Mouse (Mus musculus): Measurements from ENCODE around the gene Cacnb2. TPM values are rescaled to one million over a fixed set of nuclear protein-coding genes. Genes with fewer than 3 reads are reported as not detected.

Cacnb2 gene
- 2.0 and 3.2 TPM in 2 replicates for polyA plus RNA-seq (2015; fragmentation: Nextera tagmentation; extraction: Ambion mirVana)

- Histone ChIP-seq H3K4me1 (peaks cover 11% of the 10 kb centered on the region), H3K27ac (0 out of 2 replicates have a peak within 1 kb of the TSS, but pooled peaks have one; percentile 69), H3K4me2 (peak within 1 kb of the TSS; percentile 94), H3K9ac (peak within 1 kb of the TSS; percentile 80), H3K36me3 (no peaks in the 10 kb centered on the region), H3K4me3 (peak within 1 kb of the TSS; percentile 66), H3K9me3 (no peaks in the 10 kb centered on the region), H3K27me3 (peaks cover 4% of the 10 kb centered on the region)
- no peak for ATAC-seq (ENCODE audit: insufficient number of reproducible peaks, insufficient read depth, low FRiP score, low TSS enrichment, low read depth)
- 54% methylated on average over 3 of the region's 3 CpGs for WGBS
Observed at GRCm38 (mm10) chr2:14602788-14603187, at the start of gene Cacnb2. TSS of gene Cacnb2 (plus strand) at chr2:14603088.

GRCm38 (mm10) chr2:14568020-14568419, 34.9 kb upstream of the Cacnb2 start:
- H3K4me2 ChIP-seq = no peak overlapping the region
- H3K27ac ChIP-seq = no peak overlapping the region
- H3K9me3 ChIP-seq = no peaks in the 10 kb centered on the region
- H3K36me3 ChIP-seq = no peaks in the 10 kb centered on the region
- WGBS = 23% methylated on average over 2 of the region's 2 CpGs
- H3K27me3 ChIP-seq = no peaks in the 10 kb centered on the region
- H3K4me3 ChIP-seq = no peak overlapping the region
- ATAC-seq (ENCODE audit: insufficient number of reproducible peaks, insufficient read depth, low FRiP score, low TSS enrichment, low read depth) = no peak
- no peaks in the 10 kb centered on the region for H3K4me1 ChIP-seq
- no peak overlapping the region for H3K9ac ChIP-seq

- H3K36me3 ChIP-seq = no peaks in the 10 kb centered on the region
- no peak overlapping the region for H3K27ac ChIP-seq
- H3K4me1 ChIP-seq = no peaks in the 10 kb centered on the region
- no peak overlapping the region for H3K4me3 ChIP-seq
- H3K9ac ChIP-seq = no peak overlapping the region
- H3K9me3 ChIP-seq = no peaks in the 10 kb centered on the region
- H3K4me2 ChIP-seq = no peak overlapping the region
- H3K27me3 ChIP-seq = no peaks in the 10 kb centered on the region
- ATAC-seq (ENCODE audit: insufficient number of reproducible peaks, insufficient read depth, low FRiP score, low TSS enrichment, low read depth) = no peak
Observed at GRCm38 (mm10) chr2:14571300-14571699, 31.6 kb upstream of the Cacnb2 start.

GRCm38 (mm10) chr2:14589541-14589940, 13.3 kb upstream of the Cacnb2 start:
- H3K4me2 ChIP-seq = no peak overlapping the region
- H3K4me1 ChIP-seq = no peaks in the 10 kb centered on the region
- H3K36me3 ChIP-seq = no peaks in the 10 kb centered on the region
- ATAC-seq (ENCODE audit: insufficient number of reproducible peaks, insufficient read depth, low FRiP score, low TSS enrichment, low read depth) = no peak
- no peaks in the 10 kb centered on the region for H3K27me3 ChIP-seq
- no peak overlapping the region for H3K4me3 ChIP-seq
- no peak overlapping the region for H3K9ac ChIP-seq
- H3K27ac ChIP-seq = no peak overlapping the region
- WGBS = 75% methylated on average over 4 of the region's 4 CpGs
- H3K9me3 ChIP-seq = no peaks in the 10 kb centered on the region

GRCm38 (mm10) chr2:14597909-14598563, 4.9 kb upstream of the Cacnb2 start:
- ATAC-seq (ENCODE audit: insufficient number of reproducible peaks, insufficient read depth, low FRiP score, low TSS enrichment, low read depth) = no peak
- Histone ChIP-seq H3K4me2 (no peak overlapping the region), H3K36me3 (no peaks in the 10 kb centered on the region)

GRCm38 (mm10) chr2:14603784-14604781, 1.2 kb downstream of the Cacnb2 start:
- WGBS = under 1% methylated on average over 80 of the region's 83 CpGs
- H3K4me3 ChIP-seq = peak overlapping the region; percentile 66
- peaks cover 4% of the 10 kb centered on the region for H3K27me3 ChIP-seq
- H3K36me3 ChIP-seq = no peaks in the 10 kb centered on the region
- peak; percentile 84 for ATAC-seq (ENCODE audit: insufficient number of reproducible peaks, insufficient read depth, low FRiP score, low TSS enrichment, low read depth)
- peak overlapping the region; percentile 94 for H3K4me2 ChIP-seq
- H3K9me3 ChIP-seq = no peaks in the 10 kb centered on the region
- H3K4me1 ChIP-seq = peaks cover 16% of the 10 kb centered on the region
- peak overlapping the region; percentile 80 for H3K9ac ChIP-seq
- peak overlapping the region; percentile 69 for H3K27ac ChIP-seq

More at GRCm38 (mm10) chr2:14597909-14598563, 4.9 kb upstream of the Cacnb2 start:
- Histone ChIP-seq H3K9me3 (no peaks in the 10 kb centered on the region), H3K27me3 (no peaks in the 10 kb centered on the region), H3K9ac (no peak overlapping the region), H3K27ac (no peak overlapping the region), H3K4me1 (no peaks in the 10 kb centered on the region), H3K4me3 (no peak overlapping the region)

GRCm38 (mm10) chr2:14604791-14605190, 1.9 kb downstream of the Cacnb2 start:
- Histone ChIP-seq H3K4me2 (peak overlapping the region; percentile 94), H3K9me3 (no peaks in the 10 kb centered on the region), H3K36me3 (no peaks in the 10 kb centered on the region), H3K9ac (peak overlapping the region; percentile 80), H3K27ac (no peak overlapping the region), H3K4me3 (peak overlapping the region; percentile 66), H3K27me3 (peaks cover 4% of the 10 kb centered on the region), H3K4me1 (peaks cover 16% of the 10 kb centered on the region)
- WGBS = 0% methylated on average over 22 of the region's 22 CpGs
- peak; percentile 57 for ATAC-seq (ENCODE audit: insufficient number of reproducible peaks, insufficient read depth, low FRiP score, low TSS enrichment, low read depth)

- Histone ChIP-seq H3K27me3 (peaks cover 4% of the 10 kb centered on the region), H3K36me3 (no peaks in the 10 kb centered on the region), H3K27ac (no peak overlapping the region), H3K4me1 (peaks cover 16% of the 10 kb centered on the region), H3K9ac (peak overlapping the region; percentile 80), H3K4me3 (peak overlapping the region; percentile 66), H3K4me2 (peak overlapping the region; percentile 94), H3K9me3 (no peaks in the 10 kb centered on the region)
- no peak for ATAC-seq (ENCODE audit: insufficient number of reproducible peaks, insufficient read depth, low FRiP score, low TSS enrichment, low read depth)
- 5% methylated on average over 7 of the region's 7 CpGs for WGBS
Observed at GRCm38 (mm10) chr2:14605207-14605606, 2.3 kb downstream of the Cacnb2 start.

- no peaks in the 10 kb centered on the region for H3K36me3 ChIP-seq
- H3K9me3 ChIP-seq = no peaks in the 10 kb centered on the region
- WGBS = 60% methylated on average over 4 of the region's 4 CpGs
- H3K9ac ChIP-seq = no peak overlapping the region
- peaks cover 4% of the 10 kb centered on the region for H3K27me3 ChIP-seq
- H3K4me1 ChIP-seq = peaks cover 14% of the 10 kb centered on the region
- no peak overlapping the region for H3K4me3 ChIP-seq
- no peak for ATAC-seq (ENCODE audit: insufficient number of reproducible peaks, insufficient read depth, low FRiP score, low TSS enrichment, low read depth)
- no peak overlapping the region for H3K27ac ChIP-seq
- H3K4me2 ChIP-seq = no peak overlapping the region
Observed at GRCm38 (mm10) chr2:14608606-14609005, 5.7 kb downstream of the Cacnb2 start.

- H3K27ac ChIP-seq = no peak overlapping the region
- no peaks in the 10 kb centered on the region for H3K36me3 ChIP-seq
- no peaks in the 10 kb centered on the region for H3K9me3 ChIP-seq
- H3K27me3 ChIP-seq = no peaks in the 10 kb centered on the region
- ATAC-seq (ENCODE audit: insufficient number of reproducible peaks, insufficient read depth, low FRiP score, low TSS enrichment, low read depth) = no peak
- peaks cover 5% of the 10 kb centered on the region; the same call in 1 of the 2 replicates for H3K4me1 ChIP-seq
- H3K9ac ChIP-seq = no peak overlapping the region
- H3K4me3 ChIP-seq = no peak overlapping the region
- 67% methylated on average over 4 of the region's 4 CpGs for WGBS
- H3K4me2 ChIP-seq = no peak overlapping the region
Observed at GRCm38 (mm10) chr2:14612705-14613104, 9.8 kb downstream of the Cacnb2 start.

- no peaks in the 10 kb centered on the region for H3K4me1 ChIP-seq
- H3K27me3 ChIP-seq = no peaks in the 10 kb centered on the region
- no peaks in the 10 kb centered on the region for H3K9me3 ChIP-seq
- no peak overlapping the region for H3K4me2 ChIP-seq
- no peak for ATAC-seq (ENCODE audit: insufficient number of reproducible peaks, insufficient read depth, low FRiP score, low TSS enrichment, low read depth)
- H3K9ac ChIP-seq = no peak overlapping the region
- WGBS = 87% methylated on average over 3 of the region's 3 CpGs
- no peak overlapping the region for H3K4me3 ChIP-seq
- H3K27ac ChIP-seq = no peak overlapping the region
- no peaks in the 10 kb centered on the region for H3K36me3 ChIP-seq
Observed at GRCm38 (mm10) chr2:14616361-14616760, 13.5 kb downstream of the Cacnb2 start.

All from embryonic facial prominence, embryonic 13.5 days (tissue).